Mouse (Mus musculus) MEL (cell line): ENCODE results near the gene Cyb5rl.

Experiments
- CTCF ChIP-seq, 3 experiments: IDR thresholded peaks in 2 of 3; conservative IDR thresholded peaks in 1 of 3; 2 replicates each; pipeline ENCODE4 v1.5.1; 2011 to 2012; ENCODE audit warnings: low read length in 3 of 3, low read depth in 2 of 3, mild to moderate bottlenecking in 2 of 3, improper control_type of control experiment in 1 of 3, inconsistent platforms in 1 of 3, mixed read lengths in 1 of 3, moderate library complexity in 1 of 3; ENCODE audit not compliant: control insufficient read depth in 1 of 3, insufficient read depth in 1 of 3, poor library complexity in 1 of 3, severe bottlenecking in 1 of 3
- GATA1 ChIP-seq: IDR thresholded peaks from 2 replicates; pipeline ENCODE4 v1.6.1; 2011; ENCODE audit warnings: low read depth, low read length, improper control_type of control experiment
- HCFC1 ChIP-seq: IDR thresholded peaks from 2 replicates; pipeline ENCODE4 v1.6.1; 2012; ENCODE audit warnings: low read depth, mild to moderate bottlenecking, inconsistent platforms, low read length, improper control_type of control experiment, moderate library complexity
- POLR2A ChIP-seq, 2 experiments: IDR thresholded peaks; 2 replicates each; pipeline ENCODE4 v1.6.1; 2011 to 2012; ENCODE audit warnings: low read length in 2 of 2, mild to moderate bottlenecking in 2 of 2, control low read depth in 1 of 2, improper control_type of control experiment in 1 of 2, low read depth in 1 of 2, moderate library complexity in 1 of 2; ENCODE audit not compliant: control insufficient read depth in 1 of 2, insufficient read depth in 1 of 2, poor library complexity in 1 of 2
- TCF12 ChIP-seq: IDR thresholded peaks from 2 replicates; pipeline ENCODE4 v1.6.1; 2014; ENCODE audit warnings: low read depth, mild to moderate bottlenecking, inconsistent platforms, low read length, improper control_type of control experiment, moderate library complexity
- ZMIZ1 ChIP-seq: IDR thresholded peaks from 2 replicates; pipeline ENCODE4 v1.6.1; 2012; ENCODE audit warnings: low read depth, mild to moderate bottlenecking, inconsistent platforms, low read length, improper control_type of control experiment, moderate library complexity

DNA sequence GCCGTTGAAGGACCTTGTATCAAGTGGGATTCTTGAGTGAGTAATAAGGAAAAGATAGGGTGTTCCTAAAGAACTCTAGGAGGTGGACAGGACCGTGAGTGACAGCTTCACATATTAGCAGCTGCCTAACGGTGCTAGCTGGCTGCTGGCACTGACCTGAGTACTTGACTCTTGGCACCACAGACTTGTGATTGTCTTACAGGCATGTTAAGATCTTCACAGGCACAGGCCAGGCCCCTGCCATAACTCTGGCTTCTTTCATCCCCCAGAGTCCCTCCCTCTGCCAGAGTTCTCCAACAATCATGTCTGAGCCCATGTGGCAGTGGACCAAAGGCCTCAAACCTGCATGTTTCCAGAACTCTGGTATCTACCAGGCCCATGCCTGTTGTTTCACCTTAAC, 48.3 kb upstream of the Cyb5rl start:
- TF ChIP-seq ZMIZ1 (no peak), CTCF (IDR thresholded peaks at IDR 0.05 in 2 of 3, conservative IDR thresholded peaks at IDR 0.05 in 1 of 3; ENCODE audit: control insufficient read depth in 1 of 3, insufficient read depth in 1 of 3, low read depth in 2 of 3, low read length in 3 of 3, poor library complexity in 1 of 3, severe bottlenecking in 1 of 3) (no peak), HCFC1 (no peak), POLR2A (IDR thresholded peaks at IDR 0.05; ENCODE audit: control insufficient read depth in 1 of 2, insufficient read depth in 1 of 2, low read depth in 1 of 2, low read length in 2 of 2, poor library complexity in 1 of 2) (no peak), TCF12 (no peak), GATA1 (no peak)
